Mouse (Mus musculus) hindbrain, embryonic 14.5 days (tissue): ENCODE data around the gene E2f1. TPM values are rescaled to one million over a fixed set of nuclear protein-coding genes. Genes with fewer than 3 reads are reported as not detected.

Experiments
- ATAC-seq: fragments of 200-750 bp; cut with Nextera tagmentation; 2 replicates; pipeline ENCODE4 v1.8.0; 2017; ENCODE audit warnings: moderate number of reproducible peaks, mild to moderate bottlenecking, moderate TSS enrichment, moderate library complexity; ENCODE audit not compliant: low FRiP score
- DNase-seq: peaks from one replicate; pipeline ENCODE4 v3.0.0-alpha.2; 2015; ENCODE audit warnings: low spot score
- H3K27ac ChIP-seq: fragments of 300-500 bp; sonication (generic); 2 replicates; pipeline ENCODE4 v1.5.1; 2014; ENCODE audit warnings: mild to moderate bottlenecking, moderate library complexity
- H3K27me3 ChIP-seq: fragments of 300-500 bp; sonication (generic); 2 replicates; pipeline ENCODE4 v1.6.1; 2014; ENCODE audit warnings: mild to moderate bottlenecking, low read length, mixed read lengths; ENCODE audit not compliant: control insufficient read depth, insufficient read depth
- H3K36me3 ChIP-seq: fragments of 300-500 bp; sonication (generic); replicated peaks from 2 replicates; pipeline ENCODE4 v1.6.1; 2014; ENCODE audit not compliant: control insufficient read depth, insufficient read depth
- H3K4me1 ChIP-seq: fragments of 300-500 bp; sonication (generic); replicated peaks from 2 replicates; pipeline ENCODE4 v1.6.1; 2014; ENCODE audit warnings: antibody characterized with exemption, low read length, mixed read lengths; ENCODE audit not compliant: control insufficient read depth, insufficient read depth
- H3K4me2 ChIP-seq: fragments of 300-500 bp; sonication (generic); replicated peaks from 2 replicates; pipeline ENCODE4 v1.6.1; 2014; ENCODE audit warnings: mild to moderate bottlenecking, moderate library complexity
- H3K4me3 ChIP-seq: fragments of 300-500 bp; sonication (generic); replicated peaks from 2 replicates; pipeline ENCODE4 v1.5.1; 2014; ENCODE audit warnings: mild to moderate bottlenecking, low read length
- H3K9ac ChIP-seq: fragments of 300-500 bp; sonication (generic); 2 replicates; pipeline ENCODE4 v1.6.1; 2014
- H3K9me3 ChIP-seq: fragments of 300-500 bp; sonication (generic); 2 replicates; pipeline ENCODE4 v1.6.1; 2016; ENCODE audit warnings: low read length; ENCODE audit not compliant: control insufficient read depth
- WGBS: fragments of 180-500 bp; shearing (Covaris S2); extraction: QIAGEN DNeasy Blood & Tissue Kit; methylation state at CpG from one replicate; pipeline ENCODE4 v1.1.7; 2014; 5-methylcytosine and 5-hydroxymethylcytosine counted together
- polyA plus RNA-seq: library from polyadenylated mRNA; unstranded; fragments of >200 nt; fragmentation: Nextera tagmentation; extraction: Ambion mirVana; gene quantifications from 2 replicates; pipeline ENCODE4 v1.2.1, GENCODE M21; 2014

The E2f1 gene
- polyA plus RNA-seq = 2.2 and 2.4 TPM in 2 replicates

GRCm38 (mm10) chr2:154569836-154570286 is at the start of gene E2f1:
E2f1 (minus strand) TSS chr2:154569892.
- peak; percentile 94 for DNase-seq
- Histone ChIP-seq H3K27me3 (no peaks in the 10 kb centered on the region), H3K4me1 (0 out of 2 replicates have a peak, but pooled peaks cover 4% of the 10 kb centered on the region), H3K4me2 (peak within 1 kb of the TSS; percentile 94), H3K36me3 (no peaks in the 10 kb centered on the region), H3K27ac (peak within 1 kb of the TSS; percentile 50), H3K9ac (peak within 1 kb of the TSS; percentile 54), H3K9me3 (no peaks in the 10 kb centered on the region), H3K4me3 (peak within 1 kb of the TSS; percentile 74)
- peak; percentile 99 for ATAC-seq
- WGBS = under 1% methylated on average over 42 of the region's 44 CpGs

- H3K27me3 ChIP-seq = no peaks in the 10 kb centered on the region
- peaks cover 9% of the 10 kb centered on the region for H3K36me3 ChIP-seq
- H3K4me1 ChIP-seq = peaks cover 15% of the 10 kb centered on the region
- H3K4me3 ChIP-seq = no peak overlapping the region
- H3K9ac ChIP-seq = no peak overlapping the region
- WGBS = 89% methylated on average over 3 of the region's 3 CpGs
- no peak overlapping the region for H3K4me2 ChIP-seq
- no peak overlapping the region for H3K27ac ChIP-seq
- no peaks in the 10 kb centered on the region for H3K9me3 ChIP-seq
- ATAC-seq = no peak
- DNase-seq = no peak
Observed at GRCm38 (mm10) chr2:154617061-154617460, 47.4 kb upstream of the E2f1 start.

- Histone ChIP-seq H3K4me1 (peaks cover 15% of the 10 kb centered on the region), H3K9ac (no peak overlapping the region), H3K4me2 (no peak overlapping the region), H3K27ac (no peak overlapping the region), H3K27me3 (no peaks in the 10 kb centered on the region), H3K9me3 (no peaks in the 10 kb centered on the region), H3K4me3 (no peak overlapping the region), H3K36me3 (peaks cover 9% of the 10 kb centered on the region; the same call in 1 of the 2 replicates)
- WGBS = 93% methylated on average over 5 of the region's 5 CpGs
- no peak for ATAC-seq
- DNase-seq = no peak
Observed at GRCm38 (mm10) chr2:154615674-154616073, 46.0 kb upstream of the E2f1 start.

- Histone ChIP-seq H3K4me2 (peak overlapping the region; percentile 91), H3K4me3 (no peak overlapping the region), H3K27ac (peak overlapping the region; percentile 99; the same call in 1 of the 2 replicates), H3K27me3 (no peaks in the 10 kb centered on the region), H3K4me1 (peaks cover 15% of the 10 kb centered on the region), H3K9me3 (no peaks in the 10 kb centered on the region), H3K9ac (peak overlapping the region; percentile 91; the same call in 1 of the 2 replicates), H3K36me3 (peaks cover 9% of the 10 kb centered on the region; the same call in 1 of the 2 replicates)
- ATAC-seq (no peak), DNase-seq (no peak)
- WGBS = 70% methylated on average over 19 of the region's 19 CpGs
Observed at GRCm38 (mm10) chr2:154614841-154615576, 45.3 kb upstream of the E2f1 start.

- DNase-seq (peak; percentile 94), ATAC-seq (peak; percentile 93)
- Histone ChIP-seq H3K36me3 (peaks cover 2% of the 10 kb centered on the region; the same call in 1 of the 2 replicates), H3K27ac (peak within 1 kb of the TSS; percentile 99), H3K4me3 (peak within 1 kb of the TSS; percentile 60), H3K4me2 (peak within 1 kb of the TSS; percentile 91), H3K27me3 (no peaks in the 10 kb centered on the region), H3K9ac (peak within 1 kb of the TSS; percentile 91), H3K9me3 (no peaks in the 10 kb centered on the region), H3K4me1 (peaks cover 15% of the 10 kb centered on the region)
- under 1% methylated on average over 75 of the region's 98 CpGs for WGBS
Observed at GRCm38 (mm10) chr2:154613118-154614115, 43.7 kb upstream of the E2f1 start, which contains the start of the genes Zfp341 and 4930519P11Rik. Zfp341 (plus strand) TSS chr2:154613297. 4930519P11Rik (minus strand) TSS chr2:154613437.

GRCm38 (mm10) chr2:154609050-154609767 is 39.5 kb upstream of the E2f1 start:
- H3K4me2 ChIP-seq = no peak overlapping the region
- no peak overlapping the region for H3K4me3 ChIP-seq
- H3K36me3 ChIP-seq = no peaks in the 10 kb centered on the region
- DNase-seq = no peak
- H3K9me3 ChIP-seq = no peaks in the 10 kb centered on the region
- H3K9ac ChIP-seq = no peak overlapping the region
- ATAC-seq = no peak
- no peak overlapping the region for H3K27ac ChIP-seq
- peaks cover 6% of the 10 kb centered on the region for H3K4me1 ChIP-seq
- WGBS = 67% methylated on average over 10 of the region's 10 CpGs
- no peaks in the 10 kb centered on the region for H3K27me3 ChIP-seq

GRCm38 (mm10) chr2:154606965-154607364 is 37.3 kb upstream of the E2f1 start:
- no peak for ATAC-seq

GRCm38 (mm10) chr2:154604156-154604555 is 34.5 kb upstream of the E2f1 start:
- H3K27ac ChIP-seq = no peak overlapping the region; the same call in 1 of the 2 replicates
- H3K4me2 ChIP-seq = peak overlapping the region; percentile 63
- DNase-seq (no peak), ATAC-seq (no peak)
- no peaks in the 10 kb centered on the region for H3K36me3 ChIP-seq
- 0 out of 2 replicates have a peak, but pooled peaks cover 7% of the 10 kb centered on the region for H3K4me1 ChIP-seq
- H3K27me3 ChIP-seq = no peaks in the 10 kb centered on the region
- WGBS = 41% methylated on average over 7 of the region's 7 CpGs
- H3K9ac ChIP-seq = no peak overlapping the region
- H3K4me3 ChIP-seq = peak overlapping the region; percentile 57
- no peaks in the 10 kb centered on the region for H3K9me3 ChIP-seq

More at GRCm38 (mm10) chr2:154606965-154607364, 37.3 kb upstream of the E2f1 start:
- H3K27me3 ChIP-seq = no peaks in the 10 kb centered on the region
- no peak overlapping the region for H3K4me2 ChIP-seq
- DNase-seq = no peak
- H3K36me3 ChIP-seq = no peaks in the 10 kb centered on the region
- H3K27ac ChIP-seq = no peak overlapping the region
- H3K9ac ChIP-seq = no peak overlapping the region
- no peaks in the 10 kb centered on the region for H3K9me3 ChIP-seq
- 0 out of 2 replicates have a peak, but pooled peaks cover 7% of the 10 kb centered on the region for H3K4me1 ChIP-seq
- H3K4me3 ChIP-seq = no peak overlapping the region
- WGBS = 88% methylated on average over 1 of the region's 1 CpGs
